Mouse (Mus musculus): ENCODE data around the gene Il17re.

The Il17re gene

GRCm38 (mm10) chr6:113489410-113489809 lies 31.1 kb downstream of the Il17re start:
- DNase-seq (ENCODE audit: low spot score) = no peak

GRCm38 (mm10) chr6:113492101-113492864 lies 34.0 kb downstream of the Il17re start:
- no peak for DNase-seq (ENCODE audit: low spot score)

- DNase-seq (ENCODE audit: low spot score) = peak; percentile 87
These were observed 36.0 kb downstream of the Il17re start for GRCm38 (mm10) chr6:113494258-113494788.

- DNase-seq (ENCODE audit: low spot score) = no peak
These were observed 36.9 kb downstream of the Il17re start for GRCm38 (mm10) chr6:113495071-113495675.

- DNase-seq (ENCODE audit: low spot score) = no peak
These were observed 41.1 kb downstream of the Il17re start for GRCm38 (mm10) chr6:113499346-113499745.

- peak; percentile 39 for DNase-seq (ENCODE audit: low spot score)
These were observed 43.3 kb downstream of the Il17re start, which contains the start of gene Prrt3 for GRCm38 (mm10) chr6:113501388-113502084. Prrt3 (minus strand) TSS chr6:113501931.

- DNase-seq (ENCODE audit: low spot score) = no peak
These were observed 44.5 kb downstream of the Il17re start for GRCm38 (mm10) chr6:113502801-113503200.

GRCm38 (mm10) chr6:113505689-113506088 lies 47.4 kb downstream of the Il17re start:
- DNase-seq (ENCODE audit: low spot score) = no peak

GRCm38 (mm10) chr6:113507130-113507529 lies 48.8 kb downstream of the Il17re start:
- DNase-seq (ENCODE audit: low spot score) = no peak

- DNase-seq (ENCODE audit: low spot score) = no peak
These were observed 50.1 kb downstream of the Il17re start for GRCm38 (mm10) chr6:113508272-113508946.

- DNase-seq (ENCODE audit: low spot score) = no peak
These were observed 50.6 kb downstream of the Il17re start for GRCm38 (mm10) chr6:113508947-113509280.

- no peak for DNase-seq (ENCODE audit: low spot score)
These were observed 55.7 kb downstream of the Il17re start for GRCm38 (mm10) chr6:113513944-113514343.

GRCm38 (mm10) chr6:113514600-113514999 lies 56.3 kb downstream of the Il17re start:
- no peak for DNase-seq (ENCODE audit: low spot score)

- no peak for DNase-seq (ENCODE audit: low spot score)
These were observed 59.3 kb downstream of the Il17re start for GRCm38 (mm10) chr6:113517434-113518080.

Data from testis, postnatal 14 days (tissue).